Mouse (Mus musculus): ENCODE measurements around the gene Noxo1.
A peak's percentile ranks its signal among the peaks of the same experiment; 100 is the strongest.
"Not testable (repeated sequence)": the region's sequence is repeated elsewhere in the genome, so short reads cannot be mapped to it uniquely, and the experiment has no call there.

The Noxo1 gene

DNA sequence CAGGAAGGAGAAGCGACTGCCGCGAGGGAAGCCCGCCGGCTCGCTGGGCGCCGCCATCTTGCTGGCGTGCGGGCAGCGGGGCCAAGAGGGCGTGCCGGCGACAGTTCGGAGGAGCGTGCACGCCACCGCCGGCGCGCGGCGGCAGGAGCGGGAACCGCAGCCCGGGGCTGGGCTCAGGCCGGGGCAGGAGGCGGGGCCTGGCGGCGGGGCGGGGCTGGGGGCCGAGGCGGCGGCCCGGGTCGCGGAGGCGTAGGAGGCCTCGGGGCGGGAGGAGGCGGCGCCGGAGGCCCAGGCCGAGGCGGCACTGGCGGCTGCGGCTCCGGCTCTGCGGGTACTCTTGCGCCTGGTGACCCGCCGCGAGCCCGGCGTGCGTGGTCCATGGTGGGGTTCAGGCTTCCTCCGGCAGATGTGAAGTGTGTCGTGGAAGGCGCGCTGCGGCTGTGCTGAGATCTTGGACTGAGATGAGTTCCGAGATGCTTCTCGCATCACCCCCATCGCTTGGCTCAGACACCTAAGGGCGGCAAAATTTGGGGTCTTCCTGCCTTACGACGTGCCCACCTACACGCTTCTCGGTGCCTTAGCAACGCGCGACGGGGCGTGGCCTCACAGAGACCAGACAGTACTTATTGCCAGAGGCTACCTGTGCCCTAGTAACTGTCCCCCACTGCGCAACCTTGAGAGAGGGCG lies at the start of gene Noxo1, which contains the start of gene Gfer:
TSS of gene Noxo1 (plus strand) at position 224 of the 687 bp plus-strand sequence.
TSS of gene Gfer (minus strand) at position 146 of the 687 bp plus-strand sequence.
- peak; percentile 91 for DNase-seq (ENCODE audit: low read depth)

DNA sequence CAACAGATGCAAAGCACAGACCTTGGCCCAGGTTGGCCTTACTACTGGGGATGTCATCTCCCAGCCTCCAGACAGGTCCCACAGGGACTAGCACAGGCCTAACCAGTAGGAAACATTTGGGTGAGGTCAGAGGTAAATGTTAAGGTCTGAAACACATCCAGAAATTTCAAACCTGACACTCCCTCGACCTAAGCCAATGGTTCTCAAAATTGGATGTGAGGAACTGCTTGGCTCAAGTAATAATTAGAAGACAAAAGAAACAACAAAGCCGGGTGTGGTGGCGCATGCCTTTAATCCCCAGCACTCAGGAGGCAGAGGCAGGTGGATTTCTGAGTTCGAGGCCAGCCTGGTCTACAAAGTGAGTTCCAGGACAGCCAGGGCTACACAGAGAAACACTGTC lies 49.7 kb upstream of the Noxo1 start:
- no peak for DNase-seq (ENCODE audit: low read depth)

DNA sequence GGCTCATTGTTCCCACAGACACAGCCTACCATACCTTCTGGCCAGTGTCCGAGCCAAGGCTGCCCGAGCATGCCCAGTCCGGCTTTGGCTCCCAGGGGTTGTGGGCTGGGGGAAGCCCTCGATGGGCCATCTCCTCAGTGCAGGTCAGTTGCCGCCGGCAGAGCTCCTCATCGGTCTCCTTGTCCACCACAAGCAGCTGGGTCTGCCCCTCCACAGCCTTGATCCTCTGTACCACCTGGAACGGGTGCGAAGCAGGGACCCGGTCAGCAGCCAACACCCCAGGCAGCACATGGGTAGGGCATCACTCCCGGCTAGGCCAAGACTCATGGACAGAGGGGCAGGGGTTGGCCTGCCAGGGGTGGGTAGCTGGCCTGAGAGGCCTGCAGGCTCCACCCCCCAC lies 48.5 kb upstream of the Noxo1 start:
- DNase-seq (ENCODE audit: low read depth) = no peak

DNA sequence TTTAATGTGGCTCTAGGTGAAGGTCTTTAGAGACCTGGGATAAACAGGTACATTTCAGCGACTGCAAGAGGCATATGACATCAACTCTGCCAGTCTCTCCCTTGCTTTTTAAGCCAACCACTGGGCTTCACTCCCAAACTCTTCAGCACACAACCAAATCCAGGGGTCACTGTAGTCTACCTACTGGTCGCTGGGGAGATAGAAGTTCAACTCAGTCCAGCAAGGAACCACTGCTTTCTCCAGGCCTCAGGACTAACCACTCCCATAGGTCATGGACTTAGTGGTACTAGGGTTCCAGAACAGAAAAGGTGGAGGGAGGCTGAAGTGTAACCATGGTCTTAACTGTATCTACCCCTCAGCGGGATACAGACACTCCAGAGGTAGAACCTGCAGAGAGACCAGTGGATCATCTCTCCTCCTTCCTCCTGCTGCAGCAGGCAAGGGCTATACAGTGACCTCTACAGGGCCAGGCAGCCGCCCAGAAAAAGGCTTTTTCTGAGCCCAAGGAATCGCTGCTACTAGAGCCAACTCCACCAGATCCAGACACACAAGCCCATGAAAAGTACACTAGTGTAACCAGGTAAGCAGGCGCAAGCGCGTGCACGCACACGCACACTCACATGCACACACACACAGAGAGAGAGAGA lies 47.2 kb upstream of the Noxo1 start:
- DNase-seq (ENCODE audit: low read depth) = no peak

DNA sequence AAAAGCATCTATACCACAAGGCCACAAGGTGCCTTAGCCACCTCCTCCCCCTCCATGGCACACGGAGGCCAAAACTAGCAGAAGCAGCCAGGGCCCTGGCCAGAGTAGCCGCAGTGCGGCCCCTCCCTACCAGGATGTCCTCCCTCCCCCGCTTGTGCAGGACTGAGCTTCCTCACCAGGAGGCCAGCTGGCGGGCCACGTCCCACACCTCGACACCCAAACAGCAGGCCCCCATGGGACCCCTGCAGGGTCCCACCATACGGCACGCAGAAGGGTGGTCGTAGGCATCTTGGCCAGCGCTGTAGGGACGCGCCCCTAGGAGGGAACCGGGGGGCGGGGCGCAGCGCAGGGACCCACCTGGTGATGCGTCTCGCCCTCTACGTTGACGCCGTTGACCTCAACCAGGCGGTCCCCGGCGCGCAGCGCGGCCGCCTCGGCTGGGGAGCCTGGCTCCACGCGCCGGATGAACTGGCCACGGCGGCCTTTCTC lies 46.4 kb upstream of the Noxo1 start:
- peak; percentile 34 for DNase-seq (ENCODE audit: low read depth)

DNA sequence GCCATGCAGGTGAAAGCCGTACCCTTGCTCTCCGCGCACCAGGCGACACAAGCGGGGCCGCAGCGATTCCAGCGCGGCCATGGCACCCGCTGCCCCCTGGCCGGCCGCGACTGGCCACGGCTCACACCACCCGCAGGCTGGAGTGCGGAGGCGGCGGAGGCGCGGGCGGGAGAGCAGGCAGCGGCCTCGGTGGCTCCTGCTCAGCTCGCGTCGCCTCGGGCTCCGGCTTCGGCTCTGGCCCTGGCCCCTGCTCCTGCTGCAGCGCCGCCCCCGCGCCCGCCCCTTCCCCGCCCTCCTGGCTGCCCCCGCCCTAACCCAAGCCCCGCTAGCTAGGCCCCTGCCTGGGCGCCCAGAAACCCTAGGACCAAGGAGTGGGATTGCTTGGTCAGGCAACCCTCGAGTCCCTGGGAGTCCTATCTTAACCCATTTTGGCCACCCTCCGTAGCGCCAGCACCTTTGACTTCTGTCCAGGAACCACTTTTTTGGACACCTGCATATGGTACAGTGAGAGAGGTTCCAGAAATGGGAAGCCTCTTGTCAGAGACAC lies 45.9 kb upstream of the Noxo1 start, which contains the start of gene Slc9a3r2:
TSS of gene Slc9a3r2 (minus strand) at position 258 of the 547 bp plus-strand sequence.
- peak; percentile 37 for DNase-seq (ENCODE audit: low read depth)

DNA sequence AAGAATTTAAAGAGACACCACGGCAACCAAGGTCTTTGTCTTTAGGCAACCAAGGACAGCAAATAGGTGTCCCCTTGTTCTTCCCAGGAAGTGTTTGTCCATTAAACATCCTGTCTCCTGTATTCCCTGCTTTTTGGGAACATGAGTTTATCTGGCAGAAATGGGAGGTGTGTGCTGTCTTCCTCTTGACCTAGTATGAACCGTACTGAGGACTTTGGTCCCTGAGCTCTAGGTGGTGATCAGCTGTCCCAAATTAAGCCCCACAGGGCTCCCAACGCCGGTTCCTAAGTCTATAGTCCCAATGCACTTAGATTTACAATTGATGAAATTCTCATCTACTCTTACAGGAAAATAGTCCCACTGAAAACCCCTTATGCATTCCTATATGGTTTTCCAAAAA lies 45.3 kb upstream of the Noxo1 start:
- no peak for DNase-seq (ENCODE audit: low read depth)

DNA sequence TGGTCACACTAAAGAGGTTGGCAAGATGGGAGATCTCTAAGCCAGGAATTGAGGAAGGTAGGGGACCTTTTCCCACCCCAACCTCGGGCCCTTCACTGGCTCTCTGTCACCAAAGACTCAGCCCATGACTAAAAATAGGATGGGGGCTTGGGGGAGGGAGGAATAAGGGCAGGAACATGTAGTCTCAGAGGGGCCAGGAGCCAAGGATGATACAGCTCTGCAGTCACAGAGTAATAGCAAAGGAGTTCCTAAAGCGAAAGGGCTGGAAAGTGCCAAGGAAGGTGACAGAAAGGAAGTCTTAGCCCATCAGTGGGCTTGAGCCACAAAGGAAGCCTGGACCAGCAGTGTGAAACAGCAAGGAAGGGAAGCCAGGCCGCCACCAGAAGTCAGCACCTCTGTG lies 44.2 kb upstream of the Noxo1 start:
- no peak for DNase-seq (ENCODE audit: low read depth)

DNA sequence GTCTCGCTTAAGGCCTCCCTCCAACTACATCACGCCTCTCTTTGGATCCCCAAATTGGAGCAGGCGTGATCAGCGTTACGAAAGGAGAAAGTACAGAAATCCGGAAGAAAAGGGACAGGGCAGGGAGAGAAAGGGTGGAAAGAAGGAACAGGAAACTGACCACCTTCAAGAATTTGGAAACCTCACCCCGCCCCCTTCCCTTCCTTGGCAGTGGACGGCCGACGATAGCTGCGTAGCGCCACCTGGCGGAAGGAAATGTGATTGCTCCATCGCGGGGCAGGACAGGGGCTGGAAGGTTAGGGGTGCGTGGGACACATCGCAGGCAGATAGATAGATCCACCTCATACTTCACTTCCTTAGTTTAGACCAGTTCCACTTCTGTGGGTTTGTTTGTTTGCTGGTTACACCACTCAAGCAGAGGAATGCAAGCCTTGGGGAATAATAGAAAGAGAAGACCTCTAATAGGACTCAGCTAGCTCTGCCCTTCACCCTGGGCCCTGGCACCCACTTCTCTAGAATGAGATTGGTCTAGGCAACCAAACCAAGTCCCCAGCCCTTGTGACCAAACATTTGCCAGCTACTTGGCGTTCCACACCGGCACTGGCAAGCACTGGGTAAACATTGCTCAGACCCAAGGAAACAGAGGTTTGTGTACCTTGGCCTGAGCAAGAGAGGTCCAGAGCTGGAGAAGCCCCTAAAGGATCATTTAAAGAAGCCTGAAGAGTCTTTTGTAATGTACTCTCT lies 41.9 kb upstream of the Noxo1 start:
- DNase-seq (ENCODE audit: low read depth) = peak; percentile 88

DNA sequence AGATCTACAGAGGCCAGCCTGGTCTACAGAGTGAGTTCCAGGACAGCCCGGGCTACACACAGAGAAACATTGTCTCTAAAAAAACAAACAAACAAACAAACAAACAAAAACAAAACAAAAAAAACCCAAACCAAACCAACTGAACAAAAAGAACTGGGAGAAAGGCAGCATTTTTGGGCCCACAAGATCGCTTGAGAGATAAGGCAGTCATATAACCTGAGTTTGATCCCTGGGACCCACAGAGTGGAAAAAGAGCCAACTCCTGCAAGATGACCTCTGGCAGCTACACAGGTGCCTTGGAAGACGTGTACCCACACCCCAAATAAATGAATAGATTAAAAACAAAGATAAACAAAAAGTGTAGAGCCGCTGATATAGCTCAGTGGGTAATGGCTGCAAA lies 41.1 kb upstream of the Noxo1 start:
- DNase-seq (ENCODE audit: low read depth) = no peak

DNA sequence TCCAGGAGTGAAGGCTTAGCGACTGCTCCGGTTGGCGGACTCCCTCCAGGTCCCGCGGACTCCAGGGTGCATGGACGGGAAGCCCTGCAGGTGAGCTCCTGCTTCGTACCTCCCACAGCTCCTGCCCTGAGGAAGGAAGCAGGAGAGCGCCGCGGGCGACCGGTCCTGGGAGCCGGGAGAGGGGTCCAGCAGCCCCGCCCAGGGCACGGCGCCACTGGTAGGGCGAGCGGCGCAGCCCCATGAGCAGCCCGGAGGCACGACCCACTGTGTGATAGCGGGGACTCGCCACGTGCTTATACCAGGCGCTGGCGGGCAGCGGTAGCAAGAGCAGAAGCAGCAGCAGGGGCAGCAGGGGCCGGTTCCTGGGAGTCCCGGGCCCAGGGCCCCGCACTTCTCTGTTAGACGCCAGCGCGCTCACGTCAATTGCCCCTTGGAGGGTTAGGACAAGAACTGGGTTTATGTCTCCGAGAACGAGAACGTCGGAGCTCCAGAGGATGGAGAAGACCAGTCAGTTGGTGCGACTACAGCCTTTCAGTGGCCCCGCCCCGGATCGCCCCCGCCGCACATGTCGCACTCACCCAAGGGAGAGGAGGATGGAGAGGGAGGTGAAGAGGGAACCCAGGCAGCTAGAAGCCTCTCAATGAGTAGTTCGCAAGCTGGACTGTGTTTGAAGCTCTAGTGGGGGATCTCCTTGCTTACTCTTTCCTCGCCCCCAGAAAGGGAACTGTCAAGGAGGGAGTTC lies 37.8 kb upstream of the Noxo1 start, which contains the start of gene Npw:
TSS of gene Npw (minus strand) at position 441 of the 742 bp plus-strand sequence.
- peak; percentile 54 for DNase-seq (ENCODE audit: low read depth)

DNA sequence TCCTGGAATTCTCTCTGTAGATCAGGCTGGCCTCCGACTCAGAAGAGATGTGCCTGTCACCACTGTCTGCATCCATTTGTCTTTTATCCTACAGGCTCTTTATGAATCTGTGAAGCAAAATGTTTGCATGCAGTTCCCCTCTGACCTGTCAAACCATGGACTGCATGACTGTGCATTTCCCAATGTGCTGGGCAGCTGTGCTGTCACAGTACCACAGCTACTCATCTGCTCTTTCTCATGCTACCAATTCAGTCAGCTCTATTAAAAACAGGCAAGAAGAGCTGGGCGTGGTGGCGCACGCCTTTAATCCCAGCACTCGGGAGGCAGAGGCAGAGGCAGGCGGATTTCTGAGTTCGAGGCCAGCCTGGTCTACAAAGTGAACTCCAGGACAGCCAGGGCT lies 29.0 kb upstream of the Noxo1 start:
- DNase-seq (ENCODE audit: low read depth) = not testable (repeated sequence)

DNA sequence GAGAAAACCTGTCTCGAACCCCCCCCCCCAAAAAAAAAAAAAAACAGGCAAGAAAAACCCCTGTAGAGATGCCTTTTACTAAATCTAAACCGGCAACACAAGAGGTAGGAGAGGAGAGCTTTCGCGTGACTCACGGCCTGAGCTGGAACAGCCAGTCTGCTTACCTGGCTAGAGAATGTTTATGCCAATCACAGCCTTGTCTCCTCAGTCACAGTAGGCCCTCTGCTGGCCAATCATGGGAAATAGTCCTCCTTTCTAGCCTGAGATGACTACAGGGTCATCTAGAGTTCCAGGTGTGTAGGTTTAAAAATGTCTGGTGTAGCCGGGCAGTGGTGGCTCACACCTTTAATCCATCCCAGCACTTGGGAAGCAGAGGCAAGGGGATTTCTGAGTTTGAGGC lies 28.6 kb upstream of the Noxo1 start:
- DNase-seq (ENCODE audit: low read depth) = peak; percentile 85

DNA sequence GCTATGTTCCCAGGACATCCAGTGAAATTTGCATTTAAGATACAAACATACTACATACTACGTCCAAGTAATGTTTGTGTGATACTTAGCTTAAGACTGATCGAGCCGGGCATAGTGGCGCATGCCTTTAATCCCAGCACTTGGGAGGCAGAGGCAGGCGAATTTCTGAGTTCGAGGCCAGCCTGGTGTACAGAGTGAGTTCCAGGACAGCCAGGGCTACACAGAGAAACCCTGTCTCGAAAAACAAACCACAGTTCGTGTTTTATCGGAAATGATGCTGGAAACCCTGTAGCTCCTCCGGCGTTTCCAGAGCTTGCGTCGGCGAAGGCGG lies 26.9 kb upstream of the Noxo1 start:
- not testable (repeated sequence) for DNase-seq (ENCODE audit: low read depth)

DNA sequence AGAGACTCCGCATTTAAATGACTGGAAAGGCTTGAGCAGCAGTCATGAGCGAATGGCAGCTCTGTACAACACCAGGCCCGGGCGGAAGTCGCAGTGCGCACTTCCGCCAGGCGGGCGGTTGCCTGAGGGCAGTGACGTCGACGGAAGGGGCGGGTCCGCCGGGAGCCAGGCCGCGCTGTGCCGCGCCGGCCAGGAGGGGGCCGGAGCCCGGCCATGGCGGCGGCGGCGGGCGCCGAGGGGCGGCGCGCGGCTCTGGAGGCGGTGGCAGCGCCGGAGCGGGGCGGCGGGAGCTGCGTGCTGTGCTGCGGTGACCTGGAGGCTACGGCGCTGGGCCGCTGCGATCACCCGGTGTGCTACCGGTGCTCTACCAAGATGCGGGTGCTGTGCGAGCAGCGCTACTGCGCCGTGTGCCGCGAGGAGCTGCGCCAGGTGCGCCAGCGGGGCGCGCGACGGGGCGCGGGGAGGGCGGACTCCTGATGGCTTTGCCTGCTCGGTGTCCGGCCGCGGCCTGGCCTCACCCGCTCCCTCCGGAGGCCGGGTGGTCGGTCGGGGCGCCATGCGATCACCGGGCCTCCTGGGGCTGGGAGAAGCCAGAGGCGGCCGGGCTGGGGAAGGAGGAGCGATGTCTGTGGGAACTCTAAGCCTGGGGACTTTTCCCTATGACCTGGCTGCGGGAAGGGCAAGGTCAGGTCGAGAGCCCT lies 26.3 kb upstream of the Noxo1 start, which contains the start of gene Zfp598:
TSS of gene Zfp598 (plus strand) at position 143 of the 701 bp plus-strand sequence.
- peak; percentile 95 for DNase-seq (ENCODE audit: low read depth)

DNA sequence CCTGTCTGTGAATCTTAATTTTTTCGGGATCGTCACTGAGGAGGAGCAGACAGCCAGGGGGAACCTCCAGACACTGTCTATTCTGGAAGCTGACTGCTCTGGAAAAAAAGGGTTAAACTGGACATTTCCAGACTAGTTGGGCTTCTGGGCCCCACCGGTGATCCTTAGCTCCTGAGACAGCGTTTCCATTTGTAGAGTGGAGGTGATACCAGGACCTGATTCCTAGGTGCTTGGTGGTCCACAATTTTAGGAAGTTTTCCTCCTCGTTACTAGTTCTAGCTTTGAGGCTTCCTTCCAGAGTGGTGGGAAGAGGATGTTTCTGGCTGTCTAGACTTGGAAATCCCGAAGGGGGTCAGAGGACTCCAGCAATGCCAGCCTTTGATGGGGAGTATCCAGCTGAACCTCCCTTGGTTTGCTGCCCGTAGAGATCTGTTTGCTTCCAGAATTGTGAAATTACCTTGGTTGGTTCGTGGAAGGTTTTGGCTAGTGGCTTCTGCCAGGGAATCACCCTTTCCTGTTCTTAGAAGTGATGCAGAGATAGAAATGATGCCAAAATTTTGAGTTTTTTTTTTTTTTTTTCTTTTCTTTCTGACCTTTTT lies 25.7 kb upstream of the Noxo1 start:
- DNase-seq (ENCODE audit: low read depth) = no peak

DNA sequence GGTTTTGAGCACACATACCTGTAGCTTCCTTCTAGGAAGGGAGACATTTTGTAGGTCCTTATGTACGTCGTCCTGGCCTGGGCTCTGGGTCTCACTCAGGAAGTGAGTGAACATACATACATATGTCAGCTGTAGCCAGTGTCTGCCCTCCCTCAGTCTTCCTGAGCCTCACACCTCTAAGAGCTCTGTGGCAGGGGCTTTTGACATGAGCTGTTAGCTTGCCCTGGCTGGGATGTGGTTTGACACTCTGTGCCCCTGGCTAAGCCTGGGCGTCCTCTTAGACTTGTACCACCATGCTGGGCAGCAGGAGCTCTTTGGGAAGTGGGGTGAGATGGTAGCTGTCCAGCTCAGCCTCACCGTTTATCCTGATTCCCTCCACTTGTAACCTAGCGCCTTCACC lies 24.7 kb upstream of the Noxo1 start:
- DNase-seq (ENCODE audit: low read depth) = peak; percentile 43

DNA sequence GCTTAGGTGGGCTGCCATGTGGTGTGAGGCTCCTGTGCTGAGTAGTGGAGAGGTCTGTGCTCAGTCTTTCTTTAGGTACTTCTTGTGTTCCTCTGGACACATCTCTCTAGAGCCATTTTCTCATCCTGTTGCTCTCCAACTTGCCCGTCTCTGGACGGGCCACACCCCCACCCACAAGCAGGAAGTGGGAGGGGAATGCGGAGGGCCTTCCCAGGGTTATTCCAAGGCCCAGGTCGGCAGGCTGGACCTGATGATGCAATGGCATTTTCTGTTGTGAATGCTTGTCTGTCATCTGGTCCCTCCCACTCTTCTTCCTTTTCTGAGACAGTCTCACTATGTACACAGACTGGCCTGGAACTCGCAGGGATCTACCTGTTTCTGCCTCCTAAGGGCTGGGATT lies 23.9 kb upstream of the Noxo1 start:
- DNase-seq (ENCODE audit: low read depth) = no peak

DNA sequence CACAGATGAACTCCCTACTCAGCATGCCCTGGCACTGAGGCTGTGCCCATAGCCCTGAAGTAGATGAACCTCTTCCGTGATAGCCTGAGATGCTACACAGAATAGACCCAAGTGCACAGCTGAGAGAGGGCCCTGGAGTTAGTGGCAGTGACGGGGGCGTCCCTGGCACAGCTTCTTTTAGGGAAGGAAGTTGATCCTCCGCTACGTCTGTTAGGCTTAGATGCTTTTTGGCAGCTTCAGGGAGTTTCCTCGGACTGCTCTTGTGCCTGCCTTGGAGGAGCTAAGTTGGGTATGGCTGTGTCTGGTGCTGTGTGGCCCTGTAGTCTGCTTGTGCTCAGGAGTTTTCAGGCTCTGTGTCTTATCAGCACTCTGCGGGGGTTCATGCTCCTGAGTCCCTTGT lies 21.8 kb upstream of the Noxo1 start:
- no peak for DNase-seq (ENCODE audit: low read depth)

DNA sequence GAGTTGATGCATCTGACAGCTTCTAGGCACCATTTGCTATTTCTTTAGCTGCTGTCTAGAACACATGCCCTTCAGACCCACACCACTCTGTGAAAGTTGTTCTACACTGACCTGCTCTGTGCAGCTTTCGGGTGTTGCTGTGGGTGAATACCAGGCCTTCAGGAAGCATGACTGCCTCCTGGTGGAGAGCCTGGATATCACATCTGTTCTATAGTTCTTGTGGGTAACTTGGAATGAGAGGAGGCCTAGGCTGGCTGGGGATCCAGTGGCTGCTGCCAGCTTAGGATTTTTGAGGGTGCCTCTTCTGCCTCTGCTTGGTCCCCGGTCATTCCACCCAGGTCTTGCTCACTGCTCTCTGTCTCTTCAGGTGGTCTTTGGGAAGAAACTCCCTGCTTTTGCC lies 19.8 kb upstream of the Noxo1 start:
- DNase-seq (ENCODE audit: low read depth) = peak; percentile 89

DNA sequence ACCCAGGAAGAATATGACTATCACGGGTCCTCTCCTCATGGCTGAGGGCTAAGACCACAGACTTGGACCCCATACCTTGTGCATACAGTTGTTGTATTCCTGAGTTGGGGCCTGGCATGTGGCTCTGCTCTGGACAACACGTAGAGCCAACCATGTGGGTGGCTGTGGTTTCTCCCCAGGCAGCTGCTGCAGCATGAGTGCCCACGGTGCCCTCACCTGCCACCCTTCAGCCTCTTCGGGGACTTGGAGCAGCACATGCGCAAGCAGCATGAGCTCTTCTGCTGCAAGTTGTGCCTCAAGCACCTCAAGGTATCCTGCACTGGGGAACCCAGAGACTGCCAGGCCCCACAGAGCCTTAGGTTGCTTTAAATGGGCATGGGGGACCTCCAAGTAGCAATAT lies 19.2 kb upstream of the Noxo1 start:
- DNase-seq (ENCODE audit: low read depth) = no peak

Data from induced T-regulatory cell, adult 2 months (primary cell).